Mouse (Mus musculus) megakaryocyte, embryonic 14.5 days (primary cell): ENCODE data around the gene Ccdc141. TPM values are rescaled to one million over a fixed set of nuclear protein-coding genes. Genes with fewer than 3 reads are reported as not detected.

ENCODE experiments used
- H3K27me3 ChIP-seq: replicated peaks from 2 replicates; pipeline ENCODE3; 2012; ENCODE audit warnings: inconsistent platforms
- H3K36me3 ChIP-seq: replicated peaks from 2 replicates; pipeline ENCODE3; 2012; ENCODE audit warnings: low read length, inconsistent platforms, mixed read lengths
- H3K4me1 ChIP-seq: 2 replicates; pipeline ENCODE4 v1.6.1; 2012; ENCODE audit warnings: inconsistent platforms
- H3K4me3 ChIP-seq: replicated peaks from 2 replicates; pipeline ENCODE3; 2012; ENCODE audit warnings: moderate library complexity, mild to moderate bottlenecking, inconsistent platforms
- H3K9me3 ChIP-seq: 2 replicates; pipeline ENCODE4 v1.6.1; 2012; ENCODE audit warnings: inconsistent platforms
- FLI1 ChIP-seq: IDR thresholded peaks from 2 replicates; pipeline ENCODE4 v1.6.1; 2012; ENCODE audit warnings: low read length, inconsistent platforms, mixed read lengths
- GATA1 ChIP-seq: IDR thresholded peaks from 3 replicates; pipeline ENCODE4 v1.6.1; 2012; ENCODE audit warnings: mixed read lengths, low read length, inconsistent platforms, borderline replicate concordance
- polyA plus RNA-seq: library from polyadenylated mRNA; stranded (reverse); fragments of >175 nt; gene quantifications from 2 replicates; pipeline ENCODE4 v1.2.3, GENCODE M21; 2012; ENCODE audit warnings: low replicate concordance; ENCODE audit not compliant: insufficient read depth

Ccdc141 gene
- 0.19 TPM in 1 of 2 replicates, not detected in the other for polyA plus RNA-seq

- Histone ChIP-seq H3K9me3 (0 out of 2 replicates have a peak, but pooled peaks cover 3% of the 10 kb centered on the region), H3K27me3 (peaks cover 12% of the 10 kb centered on the region), H3K36me3 (no peaks in the 10 kb centered on the region), H3K4me1 (peaks cover 8% of the 10 kb centered on the region), H3K4me3 (peak within 1 kb of the TSS; percentile 90)
- no peak for TF ChIP-seq FLI1
Measured at GRCm38 (mm10) chr2:77170633-77171105, at the start of gene Ccdc141. Gene Ccdc141 (minus strand): TSS chr2:77170636.

- no peaks in the 10 kb centered on the region for H3K9me3 ChIP-seq
Measured at GRCm38 (mm10) chr2:77212885-77213284, 42.4 kb upstream of the Ccdc141 start.

GRCm38 (mm10) chr2:77206951-77207350, 36.5 kb upstream of the Ccdc141 start:
- no peaks in the 10 kb centered on the region for H3K4me1 ChIP-seq
- H3K4me3 ChIP-seq, result no peak overlapping the region
- H3K9me3 ChIP-seq, result no peaks in the 10 kb centered on the region
- H3K36me3 ChIP-seq, result no peaks in the 10 kb centered on the region
- H3K27me3 ChIP-seq, result no peaks in the 10 kb centered on the region
- no peak for TF ChIP-seq FLI1
- no peak for TF ChIP-seq GATA1

More at GRCm38 (mm10) chr2:77212885-77213284, 42.4 kb upstream of the Ccdc141 start:
- Histone ChIP-seq H3K36me3 (no peaks in the 10 kb centered on the region), H3K4me3 (no peak overlapping the region), H3K27me3 (no peaks in the 10 kb centered on the region), H3K4me1 (no peaks in the 10 kb centered on the region)
- TF ChIP-seq FLI1 (no peak), GATA1 (no peak)

DNA sequence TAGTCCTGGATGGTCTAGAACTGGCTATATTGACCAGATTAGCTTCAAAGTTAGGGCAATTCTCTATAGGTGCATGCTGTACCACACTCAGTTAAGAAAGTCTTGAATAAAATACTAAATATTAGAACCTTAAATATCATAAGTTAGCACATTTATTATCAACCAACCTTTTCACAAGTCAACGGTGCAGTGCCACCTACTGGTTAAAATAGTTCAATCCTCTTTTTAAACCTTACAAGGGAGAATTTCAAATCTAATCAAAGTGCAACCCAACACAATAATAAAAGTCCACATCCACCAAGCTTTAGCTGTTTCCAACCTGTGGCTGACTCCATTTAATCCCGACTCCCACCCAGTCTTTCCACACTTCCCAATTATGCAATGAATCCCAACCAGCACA, 33.5 kb upstream of the Ccdc141 start:
- H3K9me3 ChIP-seq, result no peaks in the 10 kb centered on the region
- TF ChIP-seq GATA1 (no peak), FLI1 (no peak)

DNA sequence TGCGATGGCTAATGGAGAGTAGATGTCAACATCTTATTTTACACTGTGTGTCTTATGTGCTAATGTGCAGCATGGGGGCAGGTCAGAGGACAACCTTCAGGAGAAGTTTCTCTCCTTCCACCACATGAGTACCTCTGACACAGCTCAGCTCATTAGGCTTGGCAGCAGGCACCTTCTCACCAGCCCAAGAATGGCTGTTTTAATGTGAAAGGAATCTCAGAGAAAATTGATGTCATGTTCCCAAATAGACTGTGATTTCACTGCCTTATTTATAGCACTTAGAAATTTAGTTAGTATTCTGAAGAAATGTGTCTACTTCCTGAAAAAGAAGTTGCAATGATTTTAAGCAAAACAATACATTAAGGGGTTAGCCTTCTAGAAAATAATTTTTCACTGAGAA, 31.5 kb upstream of the Ccdc141 start:
- TF ChIP-seq GATA1 (no peak), FLI1 (no peak)
- H3K9me3 ChIP-seq, result no peaks in the 10 kb centered on the region

More for the DNA sequence above, 33.5 kb upstream of the Ccdc141 start:
- H3K4me1 ChIP-seq, result no peaks in the 10 kb centered on the region
- H3K4me3 ChIP-seq, result no peak overlapping the region
- H3K36me3 ChIP-seq, result no peaks in the 10 kb centered on the region
- no peaks in the 10 kb centered on the region for H3K27me3 ChIP-seq

GRCm38 (mm10) chr2:77200958-77201614, 30.6 kb upstream of the Ccdc141 start:
- Histone ChIP-seq H3K36me3 (no peaks in the 10 kb centered on the region), H3K4me3 (peak overlapping the region; percentile 64), H3K9me3 (no peaks in the 10 kb centered on the region), H3K27me3 (no peaks in the 10 kb centered on the region), H3K4me1 (no peaks in the 10 kb centered on the region)
- TF ChIP-seq FLI1, result no peak
- no peak for TF ChIP-seq GATA1

More for the DNA sequence above, 31.5 kb upstream of the Ccdc141 start:
- no peaks in the 10 kb centered on the region for H3K36me3 ChIP-seq
- H3K27me3 ChIP-seq, result no peaks in the 10 kb centered on the region
- H3K4me1 ChIP-seq, result no peaks in the 10 kb centered on the region
- H3K4me3 ChIP-seq, result no peak overlapping the region

GRCm38 (mm10) chr2:77200379-77200778, 29.9 kb upstream of the Ccdc141 start:
- H3K4me1 ChIP-seq, result no peaks in the 10 kb centered on the region
- no peaks in the 10 kb centered on the region for H3K9me3 ChIP-seq
- no peak overlapping the region for H3K4me3 ChIP-seq
- TF ChIP-seq GATA1 (no peak), FLI1 (no peak)
- no peaks in the 10 kb centered on the region for H3K36me3 ChIP-seq
- no peaks in the 10 kb centered on the region for H3K27me3 ChIP-seq

- no peaks in the 10 kb centered on the region for H3K27me3 ChIP-seq
- H3K4me3 ChIP-seq, result no peak overlapping the region
- H3K36me3 ChIP-seq, result no peaks in the 10 kb centered on the region
- H3K9me3 ChIP-seq, result no peaks in the 10 kb centered on the region
- H3K4me1 ChIP-seq, result no peaks in the 10 kb centered on the region
- TF ChIP-seq GATA1 (no peak), FLI1 (no peak)
Measured at GRCm38 (mm10) chr2:77198246-77198645, 27.8 kb upstream of the Ccdc141 start.

GRCm38 (mm10) chr2:77196819-77197218, 26.4 kb upstream of the Ccdc141 start:
- TF ChIP-seq FLI1, result no peak
- TF ChIP-seq GATA1, result no peak
- Histone ChIP-seq H3K4me3 (no peak overlapping the region), H3K9me3 (no peaks in the 10 kb centered on the region)

GRCm38 (mm10) chr2:77195056-77195455, 24.6 kb upstream of the Ccdc141 start:
- H3K9me3 ChIP-seq, result no peaks in the 10 kb centered on the region
- TF ChIP-seq FLI1 (no peak), GATA1 (no peak)
- H3K4me1 ChIP-seq, result no peaks in the 10 kb centered on the region
- H3K27me3 ChIP-seq, result no peaks in the 10 kb centered on the region
- no peak overlapping the region for H3K4me3 ChIP-seq
- H3K36me3 ChIP-seq, result no peaks in the 10 kb centered on the region

More at GRCm38 (mm10) chr2:77196819-77197218, 26.4 kb upstream of the Ccdc141 start:
- H3K27me3 ChIP-seq, result no peaks in the 10 kb centered on the region
- no peaks in the 10 kb centered on the region for H3K4me1 ChIP-seq
- H3K36me3 ChIP-seq, result no peaks in the 10 kb centered on the region

GRCm38 (mm10) chr2:77191811-77192210, 21.4 kb upstream of the Ccdc141 start:
- H3K4me3 ChIP-seq, result no peak overlapping the region
- no peaks in the 10 kb centered on the region for H3K9me3 ChIP-seq
- H3K27me3 ChIP-seq, result no peaks in the 10 kb centered on the region
- no peaks in the 10 kb centered on the region for H3K4me1 ChIP-seq
- TF ChIP-seq GATA1, result no peak
- no peak for TF ChIP-seq FLI1
- no peaks in the 10 kb centered on the region for H3K36me3 ChIP-seq
